In the genomic region with DNA sequence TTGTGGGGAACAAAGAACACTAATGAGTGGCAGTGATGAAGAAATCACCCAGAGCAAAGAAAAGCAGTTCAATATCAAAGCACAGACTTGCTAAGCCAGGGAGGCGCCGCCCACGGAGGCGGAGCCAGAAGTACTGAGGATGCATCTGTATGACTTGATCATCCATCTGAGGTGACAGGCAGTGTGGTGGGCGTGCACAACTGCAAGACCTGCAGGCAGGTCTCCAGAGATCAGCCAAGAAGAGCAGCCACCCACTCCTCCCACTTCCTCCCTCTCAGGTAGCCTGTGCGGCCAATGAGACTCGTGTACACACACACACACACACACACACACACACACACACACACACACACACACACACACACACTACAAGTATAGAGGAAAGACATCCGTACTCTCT, we compare ENCODE assay signal across 9 mouse cellular contexts.
A peak's percentile ranks its signal among the peaks of the same experiment; 100 is the strongest.
DNase-seq lines count a peak whose midpoint lies in the region; ATAC-seq and TF ChIP-seq lines count a peak whose summit lies in the region.
"Had no signal": no experiment of that assay in that cellular context is flagged by ENCODE, and none has a peak within 500 bp of the region (broad histone marks: within the 10 kb centered on the region; RNA-seq: fewer than 3 reads in every experiment).

No protein-coding gene starts in this region.

- ATAC-seq in forebrain, embryonic 13.5 days, result peak; percentile 46
- ATAC-seq in forebrain, embryonic 15.5 days (replicated peaks), result no peak
- peak; percentile 86 for ATAC-seq in kidney, embryonic 16.5 days (ENCODE audit: low FRiP score, low TSS enrichment)
- peak; percentile 58; the same call in 1 of the 2 replicates for ATAC-seq in stomach, postnatal 0 days (ENCODE audit: low FRiP score, low TSS enrichment)
- ATAC-seq in cerebellum, adult (ENCODE audit: insufficient number of reproducible peaks, low FRiP score, low TSS enrichment), result no peak
- ATAC-seq: Patski had no signal

- peak; percentile 73 for DNase-seq in 416B (ENCODE audit: low read depth)
- DNase-seq in c-Kit-positive CD71-positive TER-119-positive erythroid progenitor cells, embryonic 14.5 days (ENCODE audit: low spot score), result peak; percentile 69
- peak; percentile 80 for DNase-seq in lung, postnatal 36 days
- DNase-seq in stomach, postnatal 0 days (ENCODE audit: low spot score), result peak; percentile 49

- H3K9ac ChIP-seq in forebrain, embryonic 13.5 days, result no peak overlapping the region
- no peak overlapping the region for H3K9ac ChIP-seq in forebrain, embryonic 15.5 days (replicated peaks)
- H3K9ac ChIP-seq in kidney, embryonic 16.5 days (replicated peaks; ENCODE audit: low read length), result no peak overlapping the region
- no peak overlapping the region for H3K9ac ChIP-seq in stomach, postnatal 0 days (ENCODE audit: low read length)

- 56% methylated on average over 6 of the region's 8 CpGs for WGBS in forebrain, embryonic 13.5 days
- WGBS in forebrain, embryonic 15.5 days, result 67% methylated on average over 7 of the region's 8 CpGs
- WGBS in kidney, embryonic 16.5 days, result 29% methylated on average over 8 of the region's 8 CpGs
- 22% methylated on average over 8 of the region's 8 CpGs for WGBS in stomach, postnatal 0 days

- no peak overlapping the region for H3K27ac ChIP-seq in forebrain, embryonic 13.5 days
- no peak overlapping the region for H3K27ac ChIP-seq in forebrain, embryonic 15.5 days (replicated peaks)
- H3K27ac ChIP-seq in kidney, embryonic 16.5 days (ENCODE audit: low read length), result peak overlapping the region; percentile 76
- H3K27ac ChIP-seq in stomach, postnatal 0 days (replicated peaks), result no peak overlapping the region

- no peak overlapping the region for H3K4me3 ChIP-seq in forebrain, embryonic 13.5 days
- no peak overlapping the region for H3K4me3 ChIP-seq in forebrain, embryonic 15.5 days
- no peak overlapping the region for H3K4me3 ChIP-seq in kidney, embryonic 16.5 days (ENCODE audit: low read length)
- H3K4me3 ChIP-seq in stomach, postnatal 0 days (ENCODE audit: low read depth, low read length), result no peak overlapping the region

- peaks cover 20% of the 10 kb centered on the region for H3K4me1 ChIP-seq in forebrain, embryonic 13.5 days
- peaks cover 8% of the 10 kb centered on the region; the same call in 1 of the 2 replicates for H3K4me1 ChIP-seq in forebrain, embryonic 15.5 days
- H3K4me1 ChIP-seq in kidney, embryonic 16.5 days (ENCODE audit: insufficient read depth, low read length), result peaks cover 46% of the 10 kb centered on the region
- H3K4me1 ChIP-seq in stomach, postnatal 0 days (replicated peaks; ENCODE audit: control insufficient read depth, insufficient read depth), result no peaks in the 10 kb centered on the region

- TF ChIP-seq EP300 in stomach, postnatal 0 days (optimal IDR thresholded peaks at IDR 0.05), result no peak

- H3K36me3 ChIP-seq in forebrain, embryonic 13.5 days (ENCODE audit: poor library complexity, severe bottlenecking), result no peaks in the 10 kb centered on the region
- H3K36me3 ChIP-seq in forebrain, embryonic 15.5 days, result no peaks in the 10 kb centered on the region
- H3K36me3 ChIP-seq in kidney, embryonic 16.5 days (ENCODE audit: insufficient read depth, low read length), result no peaks in the 10 kb centered on the region
- H3K36me3 ChIP-seq in stomach, postnatal 0 days (ENCODE audit: control insufficient read depth, insufficient read depth, low read length), result no peaks in the 10 kb centered on the region

- TF ChIP-seq CTCF in stomach, postnatal 0 days (IDR thresholded peaks at IDR 0.05; ENCODE audit: low read depth), result no peak

- no peak overlapping the region for H3K4me2 ChIP-seq in forebrain, embryonic 13.5 days
- no peak overlapping the region for H3K4me2 ChIP-seq in forebrain, embryonic 15.5 days (replicated peaks)
- no peak overlapping the region for H3K4me2 ChIP-seq in kidney, embryonic 16.5 days (replicated peaks; ENCODE audit: low read depth, low read length)
- H3K4me2 ChIP-seq in stomach, postnatal 0 days (replicated peaks; ENCODE audit: low read depth), result no peak overlapping the region

- H3K27me3 ChIP-seq in forebrain, embryonic 13.5 days, result 0 out of 2 replicates have a peak, but pooled peaks cover 4% of the 10 kb centered on the region
- no peaks in the 10 kb centered on the region for H3K27me3 ChIP-seq in forebrain, embryonic 15.5 days
- H3K27me3 ChIP-seq in kidney, embryonic 16.5 days (ENCODE audit: insufficient read depth, low read length), result no peaks in the 10 kb centered on the region
- H3K27me3 ChIP-seq in stomach, postnatal 0 days (ENCODE audit: control insufficient read depth, insufficient read depth, low read length), result no peaks in the 10 kb centered on the region
- H3K27me3 ChIP-seq: Patski had no signal

- H3K9me3 ChIP-seq in forebrain, embryonic 13.5 days (replicated peaks), result no peaks in the 10 kb centered on the region
- no peaks in the 10 kb centered on the region for H3K9me3 ChIP-seq in forebrain, embryonic 15.5 days
- peaks cover 6% of the 10 kb centered on the region; the same call in 1 of the 2 replicates for H3K9me3 ChIP-seq in kidney, embryonic 16.5 days (ENCODE audit: low read length)
- no peaks in the 10 kb centered on the region for H3K9me3 ChIP-seq in stomach, postnatal 0 days (ENCODE audit: control insufficient read depth, low read length)

Comparison
In these comparisons a context has a peak if more than half of its experiments do, and no peak if none do; other contexts are left out.
1. ATAC-seq: peak in forebrain, embryonic 13.5 days (single experiment), kidney, embryonic 16.5 days (single experiment) and stomach, postnatal 0 days (single experiment); none in forebrain, embryonic 15.5 days (single experiment) and cerebellum, adult (single experiment).
2. Peak in every context shown above with its lines, with median percentiles within 50 percentile points of each other: DNase-seq.